Mouse (Mus musculus): ENCODE results near the gene Epb41l3.

The Epb41l3 gene

DNA sequence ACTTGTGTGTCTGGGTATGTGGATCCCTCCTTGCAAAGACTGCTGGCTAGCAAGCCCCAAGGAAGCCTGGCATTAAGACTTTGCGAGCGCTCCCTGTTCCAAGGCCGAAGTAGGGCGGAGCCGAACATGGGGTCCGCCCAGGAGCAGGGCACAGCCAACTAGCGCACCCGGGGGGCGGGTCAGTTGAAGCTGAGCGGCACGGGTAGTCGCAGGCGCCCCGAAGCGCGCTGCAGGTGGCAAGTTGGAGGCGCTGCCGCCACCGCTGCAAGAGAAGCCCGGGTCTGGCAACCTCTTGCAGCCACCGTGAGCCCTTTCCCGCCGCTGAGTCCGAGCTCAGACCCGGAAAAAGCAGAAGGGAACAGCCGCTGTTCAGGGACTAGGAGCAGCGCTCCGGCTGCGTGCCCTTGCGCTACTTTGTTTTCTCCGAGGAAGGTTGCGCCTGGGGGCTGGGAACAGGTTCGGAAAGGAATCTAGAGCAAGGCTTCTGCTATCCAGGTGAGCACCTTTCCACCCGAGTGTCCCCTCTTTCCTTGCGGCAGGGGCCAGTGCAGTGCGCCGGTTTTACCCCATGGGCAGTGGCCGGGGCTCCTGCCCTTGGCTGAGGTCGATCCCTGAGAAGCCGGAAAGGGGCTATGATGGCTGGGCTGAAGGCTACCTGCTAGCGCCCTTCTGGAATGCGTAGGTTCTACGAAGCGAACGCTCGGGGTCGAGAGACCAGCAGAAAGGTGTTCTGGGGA lies at the start of gene Epb41l3:
Gene Epb41l3, plus strand, starts transcription at position 183 of the 737 bp plus-strand sequence.
- ATAC-seq (ENCODE audit: insufficient number of reproducible peaks, low FRiP score, low TSS enrichment): peak; percentile 86

DNA sequence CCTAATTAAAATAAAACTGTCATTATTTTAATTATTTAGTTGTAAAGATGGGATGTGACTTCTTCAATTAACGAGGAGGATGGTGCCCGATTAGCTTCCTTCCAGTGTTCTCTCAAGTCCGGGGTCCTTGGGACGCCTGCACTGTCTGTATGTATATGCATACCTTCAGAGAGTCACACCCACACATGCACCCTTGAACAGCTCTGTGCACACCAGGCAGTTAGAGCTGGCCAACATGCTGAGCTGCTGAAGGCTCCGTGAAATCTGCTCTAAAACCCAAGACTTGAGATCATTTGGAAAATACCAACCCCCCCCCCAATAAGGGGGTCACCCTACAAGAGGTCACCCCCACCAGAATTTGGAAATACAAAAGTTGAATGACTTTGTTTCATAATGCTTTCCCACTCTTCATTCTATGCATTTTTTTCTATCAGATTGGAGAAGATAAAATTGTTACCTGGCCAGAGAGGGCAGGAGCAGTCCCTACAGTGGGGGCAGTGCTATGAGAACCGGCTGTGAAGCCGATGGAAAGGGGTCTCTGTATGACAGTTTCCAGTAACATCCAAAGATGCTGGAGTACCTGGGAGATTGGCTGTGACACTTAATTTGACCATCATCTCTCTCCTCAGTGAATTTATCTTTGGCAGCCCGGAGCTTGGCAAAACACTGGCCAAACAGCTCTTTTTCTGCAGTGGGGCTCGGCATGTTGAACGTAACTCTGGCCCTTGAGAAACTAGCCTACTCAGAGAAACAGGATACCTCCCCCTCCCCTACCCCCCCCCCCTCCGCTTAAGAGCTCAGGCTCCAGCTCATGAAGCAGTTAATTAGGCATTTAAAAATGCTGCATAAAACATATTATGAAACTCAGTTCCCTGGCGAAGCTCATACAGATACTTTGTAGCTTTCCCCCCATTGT lies 36.5 kb upstream of the Epb41l3 start:
- no peak for ATAC-seq (ENCODE audit: insufficient number of reproducible peaks, low FRiP score, low TSS enrichment)

DNA sequence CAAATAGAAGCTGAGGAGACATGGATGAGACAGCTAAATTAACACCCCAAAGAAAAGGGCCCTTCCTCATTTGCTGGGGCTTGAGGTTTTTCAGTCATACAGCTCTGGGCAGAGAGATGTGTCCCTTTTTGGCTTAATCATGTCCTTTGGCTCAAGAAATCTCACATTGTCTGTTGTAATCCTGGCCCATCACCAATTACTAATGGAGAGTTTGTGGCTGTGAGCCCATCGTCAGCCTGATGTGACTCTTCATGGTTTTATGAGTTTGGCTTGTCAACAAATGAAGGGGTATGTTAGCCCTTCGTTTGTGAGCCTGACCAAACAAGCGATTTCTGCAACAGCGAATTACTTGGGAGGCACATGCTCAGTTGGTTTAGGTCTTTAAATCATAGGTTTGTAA lies 34.0 kb upstream of the Epb41l3 start:
- no peak for ATAC-seq (ENCODE audit: insufficient number of reproducible peaks, low FRiP score, low TSS enrichment)

DNA sequence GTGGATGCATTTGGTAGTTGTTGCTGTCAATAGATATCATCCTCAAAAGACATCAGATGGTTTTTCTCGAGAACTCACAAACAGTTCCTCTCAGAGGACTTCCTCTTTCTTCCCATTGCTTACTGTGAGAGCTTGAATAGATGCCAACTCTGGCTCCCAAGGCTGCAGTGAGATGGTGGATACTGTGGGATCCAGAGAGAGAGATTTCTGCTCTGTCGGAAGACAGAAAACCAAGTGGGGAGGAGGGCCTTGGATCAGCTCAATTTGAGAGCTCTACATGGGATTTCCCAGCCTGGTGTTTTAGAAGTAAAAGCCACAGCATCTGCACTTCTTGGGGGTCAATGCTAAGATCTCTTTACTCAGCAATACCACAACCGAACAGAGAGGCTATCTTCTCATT lies 26.7 kb upstream of the Epb41l3 start:
- ATAC-seq (ENCODE audit: insufficient number of reproducible peaks, low FRiP score, low TSS enrichment): no peak

DNA sequence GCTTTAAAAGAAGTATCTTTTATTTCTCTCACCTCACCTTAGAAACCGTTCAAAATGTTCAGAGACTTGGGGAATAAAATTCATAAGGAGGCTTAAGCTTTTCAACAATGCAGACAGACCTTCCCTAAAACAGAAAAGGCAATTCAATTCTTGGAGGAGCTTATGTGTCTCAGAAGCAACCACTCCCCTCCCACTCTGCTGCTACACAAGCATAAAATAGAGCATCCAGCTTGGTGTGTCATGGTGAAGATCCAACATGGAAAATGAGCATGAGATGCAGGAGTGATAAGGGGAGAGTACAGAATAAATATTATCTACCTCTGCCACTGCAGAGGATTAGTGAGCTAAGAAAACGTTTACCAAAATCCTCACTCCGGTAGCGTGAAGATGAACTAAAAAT lies 21.5 kb upstream of the Epb41l3 start:
- no peak for ATAC-seq (ENCODE audit: insufficient number of reproducible peaks, low FRiP score, low TSS enrichment)

DNA sequence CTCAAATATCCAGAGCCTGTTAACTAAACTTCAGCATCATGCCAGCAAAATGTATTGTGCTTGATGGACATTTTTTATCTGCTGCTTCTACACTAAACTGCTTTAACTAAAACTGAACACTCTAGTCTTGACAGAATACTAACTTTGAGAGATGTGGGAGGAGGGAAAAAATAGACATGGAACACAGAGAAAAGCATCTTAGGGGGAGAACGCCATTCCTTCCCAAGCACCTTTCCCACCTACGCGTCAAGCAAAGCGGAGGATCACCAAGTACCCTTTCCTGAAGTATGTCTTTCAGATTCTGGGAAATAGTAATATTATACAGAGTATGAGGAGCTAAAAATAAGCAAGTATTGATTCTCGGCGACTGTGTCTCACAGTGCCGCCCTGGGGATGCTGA lies 15.7 kb upstream of the Epb41l3 start:
- no peak for ATAC-seq (ENCODE audit: insufficient number of reproducible peaks, low FRiP score, low TSS enrichment)

DNA sequence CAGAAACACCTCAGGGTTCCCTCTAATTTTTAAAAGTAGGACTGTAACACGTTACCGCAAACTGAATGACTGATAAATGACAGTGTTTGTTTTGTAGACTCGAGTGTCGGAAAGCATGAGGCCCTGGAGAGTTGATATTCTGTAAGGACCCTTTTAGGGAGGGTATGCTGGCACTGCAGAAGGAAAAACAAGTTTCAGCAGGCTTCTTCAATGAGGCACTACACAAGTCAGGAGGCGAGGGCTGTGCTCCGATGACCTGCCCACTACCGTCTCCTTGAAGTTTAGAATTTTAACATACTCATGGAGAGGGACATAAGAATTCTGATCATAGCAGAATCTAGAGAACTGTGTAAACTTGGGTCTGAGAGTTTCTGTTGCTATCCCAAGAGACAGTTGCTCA lies 15.1 kb upstream of the Epb41l3 start:
- no peak for ATAC-seq (ENCODE audit: insufficient number of reproducible peaks, low FRiP score, low TSS enrichment)

DNA sequence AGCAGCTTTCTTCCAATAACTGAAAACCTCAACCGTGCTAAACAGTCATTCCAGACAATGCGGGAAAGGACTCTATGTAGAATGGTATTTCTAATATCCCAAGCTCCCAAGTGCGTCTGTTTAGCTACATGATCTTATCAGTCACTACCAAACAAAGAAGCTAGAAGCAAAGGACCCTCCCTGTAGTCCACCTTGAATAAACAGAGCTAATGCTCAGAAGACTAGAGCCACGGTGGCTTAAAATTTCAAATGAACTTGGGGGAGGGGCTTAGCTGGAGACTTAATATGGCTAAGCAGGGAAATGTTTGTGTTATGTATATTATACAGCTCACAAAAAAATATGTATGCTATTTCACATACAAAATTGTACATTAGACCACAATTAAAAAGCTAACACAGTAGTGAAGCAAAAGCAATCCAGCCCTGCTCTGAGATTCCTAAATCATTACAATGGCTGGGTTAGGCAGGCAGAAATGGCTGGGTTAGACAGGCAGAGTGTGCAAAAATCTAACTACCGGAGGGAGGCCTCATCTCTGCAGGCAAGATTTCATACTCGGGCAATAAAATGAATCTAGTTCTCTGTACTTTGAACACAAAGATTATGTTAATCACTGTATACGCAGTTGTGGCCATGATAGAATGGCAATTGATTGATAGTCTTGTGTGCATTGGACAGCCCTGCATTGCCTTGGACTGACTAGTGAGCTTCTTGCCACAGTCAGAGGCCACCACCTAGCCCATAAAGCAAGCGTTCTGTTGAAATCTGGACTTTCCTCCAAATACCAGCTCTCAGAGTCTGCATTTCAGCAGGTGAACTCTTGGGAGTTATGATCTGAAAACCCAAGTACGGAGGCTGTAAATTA lies 13.4 kb upstream of the Epb41l3 start:
- no peak for ATAC-seq (ENCODE audit: insufficient number of reproducible peaks, low FRiP score, low TSS enrichment)

DNA sequence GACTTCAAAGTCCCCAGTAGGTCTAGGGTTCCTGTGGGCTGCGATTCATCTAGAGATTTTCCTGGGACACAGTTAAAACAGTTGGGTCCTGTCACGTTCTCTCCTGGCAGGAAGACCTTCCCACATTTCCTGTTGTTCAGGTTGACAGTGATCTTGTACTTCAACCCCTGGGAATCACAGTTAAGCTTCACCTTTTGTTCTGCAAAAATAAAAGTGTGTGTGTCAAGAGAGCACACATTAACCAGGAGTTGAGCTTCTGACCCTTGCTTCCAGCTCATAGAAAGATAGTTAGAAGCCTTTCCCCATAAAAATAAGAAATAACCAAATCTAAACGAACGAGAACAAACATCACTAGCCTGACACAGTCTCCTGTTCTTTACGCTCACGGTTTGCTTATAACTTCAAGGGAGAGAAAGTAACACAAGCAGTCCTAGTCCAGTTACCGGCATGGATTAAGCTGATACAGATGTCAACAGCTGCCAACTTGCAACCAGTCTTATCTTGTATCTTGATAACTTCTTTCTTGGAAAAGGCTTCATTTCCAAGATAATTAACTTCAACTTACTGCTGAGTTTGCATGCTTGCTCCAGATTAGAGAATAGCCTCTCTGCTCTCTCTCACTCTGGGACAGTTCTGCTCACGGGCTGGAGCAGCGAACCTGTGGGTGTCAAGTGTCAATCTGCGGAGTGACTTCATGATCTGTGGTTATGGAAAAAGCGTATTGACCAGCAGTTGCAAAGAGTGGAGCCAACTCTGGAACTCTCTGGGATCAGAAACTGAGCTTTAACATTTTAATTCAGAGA lies 7.3 kb upstream of the Epb41l3 start:
- no peak for ATAC-seq (ENCODE audit: insufficient number of reproducible peaks, low FRiP score, low TSS enrichment)

DNA sequence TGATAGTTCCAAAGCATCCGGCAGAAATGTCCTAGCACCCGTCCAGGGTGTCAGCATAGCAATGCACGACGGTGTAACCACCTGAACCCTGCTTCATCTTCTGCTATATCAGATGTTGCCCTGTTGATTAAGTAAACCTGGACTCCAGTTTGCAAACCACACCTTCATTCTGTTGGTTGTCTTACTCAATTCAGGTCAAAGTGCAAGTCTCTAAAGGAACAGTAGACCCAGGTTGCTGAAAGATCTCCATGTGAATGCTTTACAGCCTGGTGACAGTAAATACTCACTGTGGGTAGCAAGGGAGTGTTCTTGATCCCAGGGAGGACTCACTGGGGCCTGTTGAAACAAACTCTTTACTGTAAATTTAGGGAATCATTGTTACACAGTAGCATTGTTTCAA lies 1.4 kb upstream of the Epb41l3 start:
- ATAC-seq (ENCODE audit: insufficient number of reproducible peaks, low FRiP score, low TSS enrichment): no peak

DNA sequence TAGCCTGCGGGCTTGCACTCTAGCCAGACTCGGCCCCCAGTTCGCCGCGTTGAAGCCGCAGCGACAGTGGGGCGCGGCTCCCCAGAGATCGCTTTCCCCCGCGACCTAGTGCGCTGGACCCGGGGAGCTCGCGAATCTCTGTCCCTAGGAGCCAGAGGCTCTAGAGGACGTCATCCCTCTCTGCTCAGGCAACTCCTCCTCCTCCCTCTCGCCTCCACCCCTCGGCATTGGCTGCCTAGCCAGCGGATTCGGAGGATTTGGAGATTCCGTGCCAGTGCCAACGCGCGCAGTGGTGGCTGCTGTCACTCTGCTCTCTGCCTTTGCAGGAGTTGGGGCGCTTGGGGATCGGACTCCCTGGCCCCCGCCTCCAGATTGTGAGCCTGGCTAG lies 749 bp downstream of the Epb41l3 start:
- peak; percentile 85 for ATAC-seq (ENCODE audit: insufficient number of reproducible peaks, low FRiP score, low TSS enrichment)

DNA sequence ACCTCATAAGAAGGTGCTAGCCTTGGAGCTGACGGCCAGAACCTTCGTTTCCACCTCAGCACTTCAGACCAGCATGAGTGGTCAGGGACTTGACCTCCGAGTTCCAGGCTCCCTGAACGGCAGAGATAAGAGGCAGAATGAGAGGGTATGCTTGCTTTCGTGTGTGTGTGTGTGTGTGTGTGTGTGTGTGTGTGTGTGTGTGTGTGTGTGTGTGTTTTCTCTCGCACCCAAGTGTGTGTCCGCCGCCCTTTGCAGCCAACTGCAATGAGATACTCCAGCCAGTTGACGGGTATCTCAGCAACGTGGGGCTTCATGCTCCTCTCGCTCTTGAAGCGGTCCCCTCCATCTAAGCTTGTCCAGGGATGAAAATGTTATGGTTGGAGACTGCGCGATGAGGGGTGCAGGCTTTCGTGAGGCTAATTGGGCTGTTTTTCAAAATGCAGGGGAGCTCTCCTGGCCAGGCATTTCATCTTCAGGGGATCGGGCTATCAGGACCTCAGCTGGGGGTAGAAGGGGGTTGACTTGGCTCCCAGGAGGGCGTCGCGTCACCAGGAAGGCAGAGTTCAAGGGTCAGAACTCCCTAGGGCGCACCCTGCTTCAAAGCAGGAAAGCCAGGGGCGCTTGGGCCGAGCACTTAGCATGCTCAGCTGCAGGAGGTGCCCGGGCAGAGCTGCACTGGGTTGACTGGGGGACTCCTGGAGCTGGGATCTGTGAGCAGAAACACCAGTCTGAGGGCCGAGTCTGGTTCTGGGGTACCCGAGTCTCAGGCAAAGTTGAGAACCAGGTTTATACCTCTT lies 1.5 kb downstream of the Epb41l3 start:
- ATAC-seq (ENCODE audit: insufficient number of reproducible peaks, low FRiP score, low TSS enrichment): peak; percentile 10; the same call in 1 of the 2 replicates

DNA sequence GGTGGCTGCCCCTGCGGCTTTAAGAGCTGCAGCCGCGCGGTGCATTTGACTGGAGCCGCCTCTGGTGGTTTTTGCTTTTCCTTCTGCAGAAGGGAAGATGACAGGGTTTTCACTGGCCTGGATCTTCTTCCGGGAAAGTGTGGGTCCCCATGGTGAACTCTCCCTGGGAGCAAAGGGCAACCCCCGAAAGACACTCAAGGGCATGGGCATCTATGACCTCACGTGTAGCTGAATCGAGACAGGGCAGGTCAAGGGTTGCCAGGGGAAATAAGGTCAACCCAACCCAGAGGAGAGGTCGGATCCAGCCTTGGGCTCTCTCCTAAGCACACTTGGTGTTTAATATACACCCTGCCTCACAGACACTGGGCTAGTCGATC lies 2.0 kb downstream of the Epb41l3 start:
- ATAC-seq (ENCODE audit: insufficient number of reproducible peaks, low FRiP score, low TSS enrichment): no peak

DNA sequence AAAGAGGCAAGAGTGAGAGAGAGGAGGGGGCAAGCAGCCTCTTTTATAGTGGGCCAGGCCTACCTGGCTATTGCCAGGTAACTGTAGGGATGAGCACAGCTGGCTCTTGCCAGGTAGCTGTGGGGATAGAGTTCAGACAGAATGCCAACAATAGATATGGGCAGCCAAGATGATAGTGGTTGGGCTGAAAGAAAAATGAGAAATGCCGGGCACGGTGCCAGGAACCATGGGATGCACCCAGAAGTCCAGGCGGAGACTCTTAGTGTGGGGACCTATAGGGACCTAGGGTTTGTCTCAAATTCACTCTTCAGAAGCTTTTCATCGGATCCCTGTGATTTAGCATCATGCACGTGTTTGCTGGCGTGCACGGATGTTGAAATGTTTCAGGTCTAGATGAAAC lies 6.8 kb downstream of the Epb41l3 start:
- ATAC-seq (ENCODE audit: insufficient number of reproducible peaks, low FRiP score, low TSS enrichment): no peak

DNA sequence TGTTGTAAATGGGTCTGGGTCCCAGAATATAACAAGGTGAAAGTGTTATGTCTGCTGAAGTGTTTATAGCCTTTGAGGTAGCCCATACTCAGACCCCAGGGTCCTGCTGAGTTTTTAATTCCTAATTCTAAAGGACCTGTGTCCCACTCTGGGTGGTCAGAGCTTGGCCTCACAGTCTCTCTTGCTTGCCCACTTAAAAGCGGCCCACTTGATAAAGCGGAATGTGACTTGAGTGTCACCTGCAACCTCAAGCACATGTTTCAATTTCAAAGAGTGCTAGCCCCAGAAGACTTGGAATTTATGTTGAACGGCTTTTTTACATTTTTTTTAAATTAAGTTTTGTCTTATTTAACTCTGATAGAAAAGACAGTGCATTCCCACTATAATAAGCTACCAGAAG lies 16.1 kb downstream of the Epb41l3 start:
- ATAC-seq (ENCODE audit: insufficient number of reproducible peaks, low FRiP score, low TSS enrichment): no peak

DNA sequence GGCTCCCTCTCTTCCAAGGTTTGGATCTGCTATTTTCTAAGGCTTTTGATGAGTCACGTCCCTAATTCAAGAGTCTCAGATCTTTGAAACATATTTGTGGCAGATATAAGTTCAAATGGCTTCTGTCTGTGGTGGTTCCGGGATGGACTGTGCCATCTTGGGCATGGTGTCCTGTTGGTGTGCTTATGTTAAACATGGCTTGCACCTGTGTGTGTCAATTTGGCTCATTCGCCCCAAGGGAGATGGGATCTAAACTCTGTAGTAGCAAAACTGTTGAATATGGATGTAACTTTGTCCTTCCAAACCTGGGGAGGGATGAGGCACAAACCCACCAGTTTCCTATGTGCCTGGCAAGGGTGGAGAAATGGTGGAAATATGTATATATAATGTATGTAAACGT lies 21.6 kb downstream of the Epb41l3 start:
- ATAC-seq (ENCODE audit: insufficient number of reproducible peaks, low FRiP score, low TSS enrichment): no peak

DNA sequence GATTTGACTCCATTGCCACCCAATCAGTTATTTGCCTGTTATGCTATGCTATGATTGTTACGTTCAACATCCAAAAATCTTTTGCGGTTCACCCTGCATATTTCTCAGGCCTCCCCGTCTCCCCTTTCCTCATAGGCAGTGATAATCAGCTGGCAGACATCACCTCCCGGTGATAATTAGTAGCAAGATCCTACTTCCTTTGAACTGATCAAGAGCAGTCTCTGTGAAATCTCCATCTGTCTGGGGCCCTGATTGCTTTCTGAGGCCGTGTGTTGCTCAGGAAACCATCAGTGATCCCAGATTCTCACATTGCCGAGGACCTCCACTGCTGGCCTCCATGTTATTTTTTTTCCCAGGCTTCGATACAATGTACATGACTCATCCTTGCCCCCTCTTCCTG lies 22.5 kb downstream of the Epb41l3 start:
- ATAC-seq (ENCODE audit: insufficient number of reproducible peaks, low FRiP score, low TSS enrichment): peak; percentile 74

DNA sequence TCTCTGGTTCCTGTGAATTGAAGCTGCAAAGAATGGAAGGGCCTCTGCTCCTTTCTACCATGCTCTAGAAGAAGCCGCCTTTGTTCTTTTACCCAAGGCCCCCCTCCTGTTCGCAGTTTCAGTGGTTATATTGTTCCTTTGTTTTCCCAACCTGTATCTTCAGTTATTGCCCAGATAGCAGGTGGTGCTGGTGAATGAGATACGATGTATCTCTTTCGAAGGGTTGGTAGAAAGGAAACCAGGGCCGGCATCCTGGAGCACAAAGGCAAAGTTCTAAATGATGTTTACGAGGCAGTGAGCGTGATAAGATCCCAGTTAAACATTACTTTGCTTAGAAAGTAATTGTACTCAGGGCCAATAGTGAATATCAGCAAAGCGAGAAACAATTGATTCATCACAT lies 27.8 kb downstream of the Epb41l3 start:
- ATAC-seq (ENCODE audit: insufficient number of reproducible peaks, low FRiP score, low TSS enrichment): no peak

All from cerebellum, adult (tissue).